Mouse (Mus musculus) retina, postnatal 7 days (tissue): ENCODE results near the gene Zbtb24.

Source experiments
- DNase-seq: peaks from one replicate; pipeline ENCODE4 v3.0.0-alpha.2; 2012; ENCODE audit warnings: low read depth, low spot score

The Zbtb24 gene

DNA sequence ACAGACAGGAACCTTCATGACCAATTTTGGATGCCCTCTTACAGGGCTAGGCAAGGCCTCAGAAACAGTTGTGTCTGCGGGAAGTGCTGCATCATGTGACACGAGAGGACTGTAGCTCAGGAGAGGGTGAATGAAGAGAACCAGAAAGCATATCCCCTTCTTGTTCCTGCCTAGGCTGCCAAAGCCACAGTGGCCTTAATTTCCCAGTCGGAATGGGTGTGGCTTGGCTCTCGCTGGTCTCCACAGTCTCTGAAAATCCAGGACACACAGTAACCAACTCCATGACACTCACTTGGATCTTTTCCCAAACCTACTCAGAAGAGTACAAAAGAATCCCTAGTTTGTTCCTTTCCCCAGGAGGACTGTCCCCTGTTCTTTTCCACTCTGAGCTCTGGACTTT lies 50.8 kb downstream of the Zbtb24 start:
- DNase-seq = no peak

DNA sequence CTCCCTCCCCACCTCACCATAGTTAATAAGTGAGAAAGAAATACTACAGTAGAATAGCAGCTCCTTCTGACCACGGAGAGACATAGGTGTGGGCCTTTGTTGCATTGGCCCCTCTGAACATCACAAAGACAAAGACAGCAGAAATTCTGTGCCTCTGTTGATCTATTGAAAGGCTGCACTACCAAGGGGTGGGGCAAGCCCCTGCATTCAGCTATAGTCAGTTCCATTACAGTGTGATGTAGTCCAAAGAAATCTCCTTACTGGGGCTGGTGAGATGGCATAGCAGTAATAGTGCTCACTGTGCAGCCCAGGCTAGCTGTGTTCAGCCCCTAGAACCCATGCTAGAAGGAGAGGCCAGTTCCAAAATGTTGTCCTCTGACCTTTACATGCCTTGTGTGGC lies 54.8 kb downstream of the Zbtb24 start:
- DNase-seq = no peak

DNA sequence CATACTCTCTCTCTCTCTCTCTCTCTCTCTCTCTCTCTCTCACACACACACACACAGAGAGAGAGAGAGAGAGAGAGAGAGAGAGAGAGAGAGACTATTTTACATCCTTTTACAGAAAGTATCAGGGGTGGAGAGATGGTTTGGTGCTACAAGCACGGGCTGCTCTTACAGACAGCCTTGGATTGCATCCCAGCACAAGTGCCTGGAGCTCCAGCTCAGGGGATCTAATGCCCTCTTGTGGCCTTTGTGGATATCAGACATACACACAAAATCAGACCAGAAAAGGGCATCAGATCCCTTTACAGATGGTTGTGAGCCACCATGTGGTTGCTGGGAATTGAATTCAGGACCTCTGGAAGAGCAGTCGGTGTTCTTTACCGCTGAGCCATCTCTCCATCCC lies 55.3 kb downstream of the Zbtb24 start:
- peak; percentile 70 for DNase-seq

DNA sequence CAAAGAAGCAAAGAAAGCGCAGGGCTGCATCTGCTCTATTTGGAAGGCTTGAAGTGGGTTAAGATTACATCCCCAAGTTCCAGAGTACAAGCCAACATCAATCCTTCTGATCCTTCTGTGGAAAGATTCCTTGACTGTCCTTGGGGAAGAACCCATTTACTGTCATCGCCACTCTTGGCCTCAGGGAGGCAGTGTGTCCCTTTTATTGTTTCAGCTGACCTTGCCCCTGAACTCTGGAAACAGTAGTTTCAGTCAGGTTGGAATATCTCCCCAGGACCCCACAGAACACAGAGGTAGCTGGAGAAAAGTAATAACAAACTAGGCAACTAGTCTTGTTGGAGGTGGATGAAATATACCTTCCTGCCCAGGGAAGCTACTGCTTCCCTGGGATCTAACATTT lies 59.0 kb downstream of the Zbtb24 start:
- DNase-seq = no peak

DNA sequence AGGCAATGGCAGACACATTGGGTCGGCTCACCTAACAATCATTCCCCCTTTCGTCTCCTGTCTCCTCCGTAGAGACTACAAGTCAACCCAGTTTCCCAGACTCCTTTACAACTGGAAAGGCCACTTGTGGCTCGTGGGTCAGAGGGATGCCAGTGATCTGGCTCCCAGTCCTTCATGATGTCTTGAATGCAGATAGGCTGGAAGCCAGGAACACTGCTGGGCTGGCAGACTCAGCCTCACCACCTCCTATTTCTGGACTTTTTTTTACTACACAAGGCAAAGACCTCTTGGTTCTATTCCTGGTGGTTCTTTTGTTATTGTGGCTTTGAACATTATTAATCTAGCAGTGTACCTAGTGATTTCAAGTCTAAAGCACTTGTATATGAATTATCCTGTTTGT lies 64.1 kb downstream of the Zbtb24 start:
- DNase-seq = no peak

DNA sequence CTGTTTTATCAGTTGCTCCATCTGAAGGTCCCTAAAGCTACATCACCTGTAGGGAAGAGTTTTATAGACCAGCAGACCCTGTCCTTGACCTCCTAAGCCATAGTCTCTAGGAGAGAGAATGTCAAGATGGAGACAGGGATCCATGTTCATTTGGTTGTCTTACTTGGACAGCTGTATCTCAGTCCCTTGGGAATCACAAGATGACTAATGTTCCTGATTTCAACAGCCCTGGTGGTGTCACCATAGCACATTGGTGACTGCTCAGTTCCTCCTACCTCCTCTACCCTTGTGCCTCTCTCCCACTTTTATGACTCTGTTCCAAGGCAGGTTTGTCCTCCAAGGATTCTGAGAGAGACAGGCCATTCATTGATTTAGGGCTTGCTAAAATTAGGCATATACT lies 64.7 kb downstream of the Zbtb24 start:
- DNase-seq = no peak
